Mouse (Mus musculus): ENCODE measurements at regions not wholly inside any gene's neighbourhood (a gene's known extent, or its start where the extent isn't known, plus 50 kb on each side); places are given as distances from the start of the nearest gene placed in this dataset.

DNA sequence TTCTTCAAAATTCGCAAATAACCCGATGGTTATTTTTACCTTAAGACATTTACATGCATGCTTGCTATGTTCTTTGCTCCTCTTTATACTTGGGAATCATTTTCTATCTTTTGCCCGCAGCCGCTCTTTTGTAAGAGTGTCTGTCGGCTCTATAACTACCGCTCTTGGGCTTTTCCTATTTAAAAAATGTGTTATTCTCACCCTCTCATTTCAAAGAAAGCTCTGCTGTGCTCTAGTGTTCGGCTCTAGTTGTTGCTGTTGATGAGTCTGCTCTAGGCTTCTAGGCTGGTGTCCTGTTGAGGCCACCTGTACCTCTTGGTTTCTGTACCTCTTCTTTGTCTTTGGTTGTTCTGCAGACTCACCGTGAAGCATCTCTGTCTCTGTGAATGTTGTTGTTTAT, 343.7 kb downstream of the Foxo1 start:
- 74% methylated on average over 8 of the region's 8 CpGs for WGBS
- Histone ChIP-seq H3K27ac (ENCODE audit: insufficient read depth, low read depth, low read length) (no peak overlapping the region), H3K4me1 (ENCODE audit: control insufficient read depth, insufficient read depth, low read length) (no peaks in the 10 kb centered on the region), H3K4me3 (ENCODE audit: insufficient read depth, low read depth, low read length) (no peak overlapping the region)
- TF ChIP-seq POLR2A (IDR thresholded peaks at IDR 0.05; ENCODE audit: insufficient read depth, low read depth, low read length) (no peak), CTCF (IDR thresholded peaks at IDR 0.05; ENCODE audit: insufficient read depth, low read depth, low read length) (no peak)

DNA sequence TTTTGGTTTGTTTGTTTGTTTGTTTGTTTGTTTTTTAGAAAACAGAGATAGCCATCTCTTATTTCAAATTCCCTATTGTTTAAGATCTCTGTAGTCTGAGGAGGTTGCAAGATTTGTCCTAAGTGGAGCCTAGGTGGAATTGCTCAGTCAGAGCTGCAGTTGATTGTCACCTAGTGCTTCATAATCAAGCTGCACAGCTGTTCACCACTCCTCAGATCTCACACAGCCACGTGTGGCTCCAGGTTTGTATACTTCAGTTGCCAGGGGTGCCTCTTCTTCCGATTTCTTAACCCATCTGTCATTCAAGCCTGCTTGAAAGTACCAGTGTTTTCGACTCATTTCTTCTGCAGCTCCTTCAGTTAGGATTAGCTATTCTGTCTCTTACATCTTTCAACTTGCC, 342.3 kb downstream of the Foxo1 start:
- Histone ChIP-seq H3K4me3 (ENCODE audit: insufficient read depth, low read depth, low read length) (no peak overlapping the region), H3K4me1 (ENCODE audit: control insufficient read depth, insufficient read depth, low read length) (peaks cover 1% of the 10 kb centered on the region; the same call in 1 of the 2 replicates), H3K27ac (ENCODE audit: insufficient read depth, low read depth, low read length) (no peak overlapping the region)
- no peak for TF ChIP-seq CTCF (IDR thresholded peaks at IDR 0.05; ENCODE audit: insufficient read depth, low read depth, low read length)
- TF ChIP-seq POLR2A (IDR thresholded peaks at IDR 0.05; ENCODE audit: insufficient read depth, low read depth, low read length): no peak
- 81% methylated on average over 3 of the region's 3 CpGs for WGBS

DNA sequence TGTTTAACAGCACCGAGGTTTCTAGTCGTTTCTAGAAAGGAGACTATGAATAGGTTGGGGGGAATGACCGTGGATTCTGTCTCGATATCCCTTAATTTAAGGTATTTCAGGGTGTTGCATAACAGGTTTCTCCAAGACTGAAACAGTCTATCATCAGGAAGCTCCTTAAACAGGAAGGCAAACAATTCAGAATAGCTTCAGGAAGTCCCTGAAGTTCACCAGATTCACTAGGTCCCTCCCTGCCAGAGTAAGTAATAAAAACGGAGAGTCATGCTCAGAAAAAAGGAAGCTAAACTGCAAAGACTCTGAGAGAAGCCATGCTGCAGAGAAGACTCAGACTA, 339.9 kb downstream of the Foxo1 start:
- WGBS: 94% methylated on average over 5 of the region's 5 CpGs
- Histone ChIP-seq H3K4me1 (ENCODE audit: control insufficient read depth, insufficient read depth, low read length) (peaks cover 3% of the 10 kb centered on the region; the same call in 1 of the 2 replicates), H3K4me3 (ENCODE audit: insufficient read depth, low read depth, low read length) (no peak overlapping the region), H3K27ac (ENCODE audit: insufficient read depth, low read depth, low read length) (no peak overlapping the region)
- no peak for TF ChIP-seq POLR2A (IDR thresholded peaks at IDR 0.05; ENCODE audit: insufficient read depth, low read depth, low read length)
- no peak for TF ChIP-seq CTCF (IDR thresholded peaks at IDR 0.05; ENCODE audit: insufficient read depth, low read depth, low read length)

DNA sequence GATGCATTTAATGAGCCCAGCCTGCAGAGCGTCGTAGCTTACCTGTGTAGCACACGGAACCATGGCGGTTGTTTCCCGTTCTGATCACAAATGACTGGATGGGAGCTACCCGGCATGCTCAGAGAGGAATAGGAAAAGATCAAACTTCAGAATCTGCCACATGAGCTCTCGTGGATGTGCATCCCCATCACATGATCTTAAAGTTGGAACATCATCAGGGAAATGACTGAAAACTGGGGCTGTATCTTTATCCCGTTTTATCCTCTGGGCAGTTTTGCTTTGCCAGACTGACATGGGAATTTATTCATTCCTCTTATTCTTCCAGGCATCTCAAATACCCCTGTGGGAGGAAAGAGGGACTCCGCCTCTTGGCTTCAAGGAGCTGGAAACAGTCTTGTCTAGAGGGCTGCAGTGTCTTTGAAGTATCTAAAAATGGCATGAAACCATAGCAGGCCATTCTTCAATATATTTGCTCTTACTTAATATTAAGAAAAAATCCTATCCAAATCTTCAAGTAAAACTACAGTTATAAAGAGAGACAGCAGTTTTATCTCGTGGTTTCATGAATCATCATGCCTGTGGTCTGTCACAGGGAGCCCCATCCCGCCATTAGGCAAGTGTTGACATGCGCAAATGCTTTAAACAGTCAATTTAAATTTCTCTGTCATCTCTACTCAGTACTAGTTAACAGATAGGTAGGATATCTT, 339.4 kb downstream of the Foxo1 start:
- peaks cover 3% of the 10 kb centered on the region; the same call in 1 of the 2 replicates for H3K4me1 ChIP-seq (ENCODE audit: control insufficient read depth, insufficient read depth, low read length)
- H3K27ac ChIP-seq (ENCODE audit: insufficient read depth, low read depth, low read length): no peak overlapping the region
- TF ChIP-seq POLR2A (IDR thresholded peaks at IDR 0.05; ENCODE audit: insufficient read depth, low read depth, low read length): no peak
- no peak for TF ChIP-seq CTCF (IDR thresholded peaks at IDR 0.05; ENCODE audit: insufficient read depth, low read depth, low read length)
- WGBS: 88% methylated on average over 12 of the region's 12 CpGs
- H3K4me3 ChIP-seq (ENCODE audit: insufficient read depth, low read depth, low read length): no peak overlapping the region

DNA sequence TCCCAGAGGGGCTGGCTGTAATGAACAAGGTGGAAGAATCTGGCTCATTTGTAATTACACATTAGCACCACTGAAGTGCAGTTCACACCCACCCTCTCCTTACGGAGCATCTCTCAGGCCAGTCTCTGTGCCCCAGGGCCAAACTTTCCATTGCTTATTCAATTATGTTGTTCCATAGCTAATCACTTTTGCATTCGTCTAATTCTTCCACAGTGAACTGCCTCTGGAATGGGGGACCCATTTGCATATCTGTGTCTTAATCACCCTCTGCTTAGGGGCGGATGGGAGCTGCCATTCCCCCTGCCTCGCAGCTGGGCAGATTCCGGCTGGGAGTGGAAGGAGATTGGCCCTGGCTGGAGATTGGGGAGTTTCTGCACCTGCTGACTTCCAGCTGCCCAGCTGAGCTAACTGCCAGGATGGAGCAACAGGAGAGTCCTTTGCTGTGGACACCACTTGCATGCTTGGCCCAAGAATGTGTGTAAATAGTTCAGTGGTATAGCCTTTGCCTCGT, 337.2 kb downstream of the Foxo1 start:
- Histone ChIP-seq H3K4me3 (ENCODE audit: insufficient read depth, low read depth, low read length) (no peak overlapping the region), H3K27ac (ENCODE audit: insufficient read depth, low read depth, low read length) (no peak overlapping the region), H3K4me1 (ENCODE audit: control insufficient read depth, insufficient read depth, low read length) (peaks cover 6% of the 10 kb centered on the region; the same call in 1 of the 2 replicates)
- TF ChIP-seq CTCF (IDR thresholded peaks at IDR 0.05; ENCODE audit: insufficient read depth, low read depth, low read length) (no peak), POLR2A (IDR thresholded peaks at IDR 0.05; ENCODE audit: insufficient read depth, low read depth, low read length) (no peak)
- WGBS: 61% methylated on average over 6 of the region's 6 CpGs

DNA sequence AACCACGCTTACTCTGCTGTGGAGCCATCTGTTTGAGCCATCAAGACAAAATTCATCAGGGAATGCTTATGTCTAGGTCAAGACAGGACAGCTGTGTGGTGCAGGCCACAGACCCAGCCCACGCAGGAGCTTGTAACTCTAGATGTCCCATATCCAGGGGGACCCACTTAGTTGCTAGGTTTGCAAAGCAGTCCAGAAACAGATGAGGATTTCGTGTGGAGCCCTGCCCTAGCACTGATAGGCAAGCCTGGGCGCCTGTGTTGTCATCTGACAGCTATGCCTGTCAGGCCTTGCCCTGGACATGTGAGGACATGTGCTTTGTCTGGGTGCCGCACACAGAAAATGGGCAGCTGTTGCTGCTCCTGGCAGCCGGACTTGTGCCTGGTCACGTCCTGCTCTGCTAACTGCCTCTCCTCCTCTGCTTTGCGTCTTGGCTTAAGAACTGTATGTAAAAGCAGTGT, 335.1 kb downstream of the Foxo1 start:
- WGBS: 93% methylated on average over 8 of the region's 8 CpGs
- Histone ChIP-seq H3K4me3 (ENCODE audit: insufficient read depth, low read depth, low read length) (no peak overlapping the region), H3K27ac (ENCODE audit: insufficient read depth, low read depth, low read length) (no peak overlapping the region), H3K4me1 (ENCODE audit: control insufficient read depth, insufficient read depth, low read length) (peaks cover 6% of the 10 kb centered on the region; the same call in 1 of the 2 replicates)
- TF ChIP-seq CTCF (IDR thresholded peaks at IDR 0.05; ENCODE audit: insufficient read depth, low read depth, low read length) (no peak), POLR2A (IDR thresholded peaks at IDR 0.05; ENCODE audit: insufficient read depth, low read depth, low read length) (no peak)

DNA sequence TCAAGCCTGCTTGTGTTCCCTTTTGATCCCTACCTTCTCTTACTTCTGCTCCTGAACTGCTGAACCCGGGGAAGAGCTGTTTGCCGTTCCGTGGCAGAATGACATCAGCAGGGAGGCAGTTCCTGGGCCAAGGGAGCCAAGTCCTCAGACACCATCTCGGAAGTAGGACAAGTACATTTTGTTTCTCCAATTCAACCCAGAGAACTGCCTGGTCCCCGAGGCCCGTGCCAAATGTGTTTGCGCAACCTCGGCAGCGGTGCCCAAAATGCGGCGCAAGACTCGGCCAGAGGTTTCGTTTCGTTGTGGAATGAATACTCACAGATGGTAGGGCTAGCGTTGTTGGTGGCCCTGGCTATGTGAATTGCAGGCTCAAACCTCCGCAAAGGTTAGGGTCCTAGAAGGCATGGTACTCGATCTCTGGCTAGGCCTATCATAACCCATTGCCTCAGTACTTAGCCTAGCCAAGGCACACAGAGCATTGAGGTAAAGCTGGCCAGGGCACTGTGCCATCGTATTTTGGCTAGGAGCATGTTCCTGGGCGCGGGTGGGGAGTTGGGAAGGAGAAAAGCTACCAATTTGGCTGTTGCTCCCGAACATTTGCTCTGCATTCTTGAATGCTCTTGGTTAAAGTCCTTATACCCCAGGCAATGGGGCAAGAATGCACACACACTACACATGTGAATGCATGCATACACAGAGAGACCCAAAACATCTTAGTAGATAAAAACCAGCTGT, 333.0 kb downstream of the Foxo1 start:
- Histone ChIP-seq H3K4me3 (ENCODE audit: insufficient read depth, low read depth, low read length) (no peak overlapping the region), H3K27ac (ENCODE audit: insufficient read depth, low read depth, low read length) (0 out of 2 replicates have a peak overlapping the region, but pooled peaks have one; percentile 56), H3K4me1 (ENCODE audit: control insufficient read depth, insufficient read depth, low read length) (peaks cover 6% of the 10 kb centered on the region; the same call in 1 of the 2 replicates)
- no peak for TF ChIP-seq CTCF (IDR thresholded peaks at IDR 0.05; ENCODE audit: insufficient read depth, low read depth, low read length)
- no peak for TF ChIP-seq POLR2A (IDR thresholded peaks at IDR 0.05; ENCODE audit: insufficient read depth, low read depth, low read length)
- 75% methylated on average over 21 of the region's 21 CpGs for WGBS

DNA sequence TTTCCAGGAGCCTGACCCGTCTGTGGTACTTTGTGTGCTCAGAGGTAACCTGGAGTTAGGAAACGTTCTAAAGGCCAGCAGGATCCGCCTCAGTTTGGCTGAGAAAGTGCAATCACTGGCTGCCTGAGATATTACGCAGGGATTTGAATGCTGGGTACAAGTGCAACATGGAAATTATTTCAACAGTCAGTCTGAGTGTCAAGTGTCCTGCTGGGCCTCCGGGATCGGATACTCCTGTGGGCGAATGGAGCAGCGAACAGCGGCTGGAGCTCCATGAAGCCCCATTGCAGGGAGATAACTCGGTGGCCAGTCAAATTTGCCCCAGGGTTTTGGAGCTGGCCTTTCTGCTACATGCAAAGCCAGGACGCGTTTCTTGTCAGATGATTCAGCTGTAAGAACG, 332.4 kb downstream of the Foxo1 start:
- 90% methylated on average over 13 of the region's 13 CpGs for WGBS
- Histone ChIP-seq H3K4me3 (ENCODE audit: insufficient read depth, low read depth, low read length) (no peak overlapping the region), H3K27ac (ENCODE audit: insufficient read depth, low read depth, low read length) (no peak overlapping the region), H3K4me1 (ENCODE audit: control insufficient read depth, insufficient read depth, low read length) (peaks cover 6% of the 10 kb centered on the region; the same call in 1 of the 2 replicates)
- no peak for TF ChIP-seq CTCF (IDR thresholded peaks at IDR 0.05; ENCODE audit: insufficient read depth, low read depth, low read length)
- no peak for TF ChIP-seq POLR2A (IDR thresholded peaks at IDR 0.05; ENCODE audit: insufficient read depth, low read depth, low read length)

DNA sequence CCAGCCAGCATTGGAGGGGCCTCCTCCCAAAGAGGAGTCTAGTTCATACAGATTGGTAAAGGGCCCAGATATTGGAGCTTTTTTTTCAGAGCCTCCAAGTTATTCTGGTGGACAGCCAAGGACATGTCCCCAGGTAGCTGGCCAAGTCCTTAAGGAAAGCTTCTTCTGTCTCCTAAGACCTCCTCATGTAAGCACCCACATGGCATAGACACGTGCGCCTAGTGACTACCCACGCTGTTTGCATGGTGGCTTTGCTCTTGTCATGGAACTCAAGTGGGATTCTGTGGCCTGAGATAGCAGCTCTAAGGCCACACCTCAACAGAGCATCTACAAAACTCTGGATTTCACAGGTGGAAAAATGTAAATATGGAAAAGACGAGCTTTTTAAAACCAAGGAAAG, 332.0 kb downstream of the Foxo1 start:
- Histone ChIP-seq H3K4me1 (ENCODE audit: control insufficient read depth, insufficient read depth, low read length) (peaks cover 3% of the 10 kb centered on the region; the same call in 1 of the 2 replicates), H3K4me3 (ENCODE audit: insufficient read depth, low read depth, low read length) (no peak overlapping the region), H3K27ac (ENCODE audit: insufficient read depth, low read depth, low read length) (no peak overlapping the region)
- WGBS: 92% methylated on average over 4 of the region's 4 CpGs
- no peak for TF ChIP-seq CTCF (IDR thresholded peaks at IDR 0.05; ENCODE audit: insufficient read depth, low read depth, low read length)

Data from olfactory bulb, adult 2 months (tissue).